Mouse (Mus musculus) spleen, adult 18-20 months (tissue): ENCODE measurements around the gene Traf3ip2.

Source experiments
- DNase-seq, 2 experiments: peaks; one replicate each; pipeline ENCODE4 v3.0.0; 2022; ENCODE audit warnings: mixed read lengths in 2 of 2

Traf3ip2 gene

DNA sequence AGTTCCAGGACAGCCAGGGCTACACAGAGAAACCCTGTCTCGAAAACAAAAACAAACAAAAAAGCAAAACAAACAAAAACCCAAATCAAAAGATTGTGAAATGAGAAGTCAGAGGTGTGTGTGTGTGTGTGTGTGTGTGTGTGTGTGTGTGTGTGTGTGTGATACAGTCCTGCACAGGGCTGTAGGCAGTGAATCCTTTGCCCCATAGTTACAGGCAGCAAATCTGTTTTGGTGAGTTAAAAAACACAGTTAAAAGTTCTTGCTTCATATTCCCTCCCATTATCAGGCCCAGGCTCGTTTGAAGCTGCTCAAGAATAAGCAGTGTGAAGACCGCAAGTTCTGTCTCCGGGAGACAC is at the start of gene Traf3ip2:
Gene Traf3ip2, plus strand, starts transcription at position 302 of the 356 bp plus-strand sequence.
- DNase-seq, result no peak

- no peak for DNase-seq
These were observed 49.0 kb upstream of the Traf3ip2 start for GRCm38 (mm10) chr10:39563552-39564223.

GRCm38 (mm10) chr10:39566901-39567300 is 45.8 kb upstream of the Traf3ip2 start:
- no peak for DNase-seq

- no peak for DNase-seq
These were observed 43.7 kb upstream of the Traf3ip2 start for GRCm38 (mm10) chr10:39568991-39569390.

DNA sequence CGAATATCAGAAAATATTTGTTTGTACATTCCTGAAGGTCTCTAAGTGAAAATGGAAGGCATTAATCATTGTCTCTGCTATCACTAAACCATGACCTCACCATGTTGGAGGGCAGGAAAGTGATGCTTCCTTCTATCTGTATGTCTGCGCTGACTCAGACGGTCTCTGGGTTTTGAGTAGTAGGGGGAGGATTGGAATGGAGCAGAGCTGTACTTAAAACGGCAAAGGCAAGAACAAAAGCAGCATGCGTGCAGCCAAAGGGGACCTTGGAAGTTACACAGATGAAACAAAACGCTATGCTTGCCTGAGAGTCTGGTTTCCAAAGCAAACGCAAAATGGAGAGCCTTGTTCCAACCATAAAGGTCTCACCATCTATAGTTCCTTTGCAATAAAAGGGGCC is 41.7 kb upstream of the Traf3ip2 start:
- DNase-seq, result no peak

DNA sequence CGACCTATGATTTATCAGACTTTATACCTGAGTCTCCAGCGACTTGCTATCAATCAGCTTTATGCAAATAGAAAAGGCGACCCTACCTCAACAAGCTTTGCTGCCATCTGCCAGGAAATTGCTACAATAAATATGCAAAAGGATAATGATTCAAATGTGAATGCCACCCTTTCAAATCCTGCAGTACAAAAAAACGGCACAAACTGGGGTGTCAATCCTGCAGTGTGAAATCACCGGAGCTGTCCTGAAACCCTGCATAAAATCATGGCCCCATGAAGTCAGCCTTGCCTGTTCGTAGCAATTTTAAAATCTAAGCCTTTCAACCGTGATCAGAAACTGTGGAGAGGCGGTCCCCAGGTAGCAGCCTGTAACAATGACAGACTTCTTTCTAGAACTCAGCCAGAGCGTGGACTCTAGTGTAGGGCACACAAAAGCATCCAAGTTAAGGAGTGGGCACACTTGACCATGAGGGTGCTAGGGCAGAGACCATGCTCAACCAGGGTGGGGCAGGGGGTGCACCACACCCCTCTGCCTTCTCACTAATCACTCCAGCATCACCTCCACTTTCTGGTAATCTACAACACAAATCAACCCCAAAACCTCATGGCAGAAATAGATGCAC is 40.6 kb upstream of the Traf3ip2 start:
- no peak for DNase-seq

DNA sequence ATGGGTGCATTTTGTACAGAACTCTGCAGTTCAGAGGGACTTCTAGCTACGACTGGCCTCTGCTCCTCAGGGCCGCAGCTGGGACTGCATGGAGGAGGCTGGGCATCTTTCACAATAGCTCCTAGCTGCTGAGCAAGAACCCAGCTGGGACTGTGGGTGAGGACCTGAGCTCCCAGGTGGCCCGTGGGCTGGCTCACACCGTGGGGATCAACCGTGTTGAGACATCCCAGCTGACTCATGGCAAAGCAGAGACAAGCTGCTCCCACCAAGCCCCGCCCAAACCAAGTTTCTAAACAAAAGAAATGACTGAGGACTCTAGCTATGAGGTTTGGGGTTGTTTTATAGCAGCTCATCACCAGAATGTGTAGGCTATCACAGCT is 40.1 kb upstream of the Traf3ip2 start:
- no peak for DNase-seq

GRCm38 (mm10) chr10:39576466-39576865 is 36.3 kb upstream of the Traf3ip2 start:
- DNase-seq, result no peak

GRCm38 (mm10) chr10:39580477-39580876 is 32.3 kb upstream of the Traf3ip2 start:
- DNase-seq, result no peak

- DNase-seq, result no peak
These were observed 30.3 kb upstream of the Traf3ip2 start for GRCm38 (mm10) chr10:39582385-39582784.

- DNase-seq, result no peak
These were observed 29.0 kb upstream of the Traf3ip2 start for GRCm38 (mm10) chr10:39583718-39584117.

- DNase-seq, result no peak
These were observed 25.3 kb upstream of the Traf3ip2 start for GRCm38 (mm10) chr10:39587290-39587925.

DNA sequence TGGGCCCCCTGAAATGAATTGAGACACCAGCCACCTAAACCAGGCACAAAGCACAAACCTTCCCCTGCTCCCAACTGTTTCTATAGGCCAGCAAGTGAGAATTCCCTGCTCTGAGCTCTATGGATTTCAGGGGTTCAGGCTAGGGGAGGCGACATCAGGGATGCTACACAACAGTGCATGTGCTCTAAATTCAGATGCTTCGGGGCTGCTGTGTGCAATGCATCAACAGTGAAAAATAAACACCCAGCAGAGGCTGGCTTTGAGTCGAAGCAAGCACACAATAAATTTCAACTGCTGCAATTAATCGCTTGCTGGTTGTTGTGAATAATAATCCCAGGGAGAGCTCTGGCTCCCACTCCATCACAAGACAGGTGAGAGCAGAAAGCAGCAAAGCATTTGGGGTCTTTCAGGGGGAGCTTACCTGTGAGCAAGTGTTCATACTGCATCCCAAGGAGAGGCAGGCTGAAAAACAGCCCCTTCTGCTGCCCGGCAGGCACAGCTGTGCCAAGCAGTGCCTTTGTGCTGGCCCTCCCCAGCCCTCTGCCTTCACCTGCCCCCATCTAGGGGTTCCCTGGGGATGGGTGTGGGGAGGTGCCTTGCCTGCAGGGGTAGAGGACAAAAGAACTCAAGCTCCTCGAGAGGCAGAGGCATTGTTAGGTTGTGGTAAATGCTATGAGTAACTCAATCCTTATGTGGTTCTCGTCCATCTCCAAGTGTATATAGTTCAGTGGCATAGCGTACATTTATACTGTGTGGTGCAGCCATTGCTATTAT is 24.6 kb upstream of the Traf3ip2 start:
- no peak for DNase-seq

GRCm38 (mm10) chr10:39589765-39590546 is 22.8 kb upstream of the Traf3ip2 start:
- no peak for DNase-seq

- no peak for DNase-seq
These were observed 22.1 kb upstream of the Traf3ip2 start for GRCm38 (mm10) chr10:39590629-39591028.

DNA sequence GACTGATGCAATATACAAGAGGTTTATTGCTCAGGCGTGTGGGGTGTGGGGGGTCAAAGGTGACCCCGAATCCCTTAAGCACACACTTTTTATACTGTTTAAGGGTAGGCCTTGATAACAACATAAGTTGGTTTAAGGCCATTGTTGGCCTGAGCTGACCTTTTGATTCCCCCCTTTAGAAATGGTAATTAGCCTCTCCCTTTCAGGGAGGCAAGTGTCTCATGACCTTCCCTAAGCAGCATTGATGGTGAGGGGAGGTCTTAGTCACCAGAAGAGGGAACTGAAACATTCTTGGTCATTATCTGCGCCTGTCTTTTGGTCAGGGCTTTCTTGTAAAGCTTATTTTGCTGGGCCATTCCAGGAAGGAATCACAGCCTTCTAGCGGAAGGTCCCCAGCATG is 20.2 kb upstream of the Traf3ip2 start:
- no peak for DNase-seq

DNA sequence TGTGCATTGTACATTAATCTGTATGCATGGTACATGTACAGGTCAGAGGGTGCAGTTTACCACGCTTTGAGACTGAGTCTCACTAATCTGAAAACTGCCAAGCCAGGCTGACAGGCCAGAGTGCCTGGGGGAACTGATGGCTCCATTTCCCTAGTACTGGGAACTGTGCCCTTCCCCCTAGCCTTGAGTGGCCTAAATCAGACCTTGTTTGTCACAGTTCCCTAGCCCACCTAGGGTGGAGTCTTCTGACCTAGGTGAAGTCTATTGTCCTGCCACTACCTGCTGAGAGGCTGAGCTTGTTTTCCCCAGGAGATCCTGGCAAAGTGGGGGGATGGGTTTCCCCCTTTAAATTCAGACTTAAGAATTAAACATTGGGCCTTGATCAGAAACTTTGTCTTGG is 18.0 kb upstream of the Traf3ip2 start:
- DNase-seq, result no peak

DNA sequence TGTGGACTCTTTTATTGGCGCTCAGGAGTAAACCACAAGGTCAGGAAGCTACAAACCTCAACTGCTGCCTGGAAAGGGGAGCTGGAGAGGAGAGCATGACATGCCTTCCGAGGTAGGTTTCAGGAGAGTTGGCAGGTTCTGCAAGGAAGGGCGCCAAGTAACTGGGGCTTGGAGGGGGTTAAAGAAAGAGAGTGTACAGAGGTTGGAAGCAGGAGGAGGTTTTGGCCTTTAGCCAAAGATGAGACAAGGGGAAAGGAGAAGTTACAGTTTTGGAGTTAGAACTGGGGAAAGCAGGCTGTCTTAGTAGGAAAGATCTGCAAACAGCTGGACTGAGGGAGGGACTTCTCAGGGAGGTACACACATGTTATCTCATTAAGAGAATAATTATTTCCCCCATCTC is 16.9 kb upstream of the Traf3ip2 start:
- DNase-seq, result no peak

- no peak for DNase-seq
These were observed 15.5 kb upstream of the Traf3ip2 start for GRCm38 (mm10) chr10:39597116-39597791.

DNA sequence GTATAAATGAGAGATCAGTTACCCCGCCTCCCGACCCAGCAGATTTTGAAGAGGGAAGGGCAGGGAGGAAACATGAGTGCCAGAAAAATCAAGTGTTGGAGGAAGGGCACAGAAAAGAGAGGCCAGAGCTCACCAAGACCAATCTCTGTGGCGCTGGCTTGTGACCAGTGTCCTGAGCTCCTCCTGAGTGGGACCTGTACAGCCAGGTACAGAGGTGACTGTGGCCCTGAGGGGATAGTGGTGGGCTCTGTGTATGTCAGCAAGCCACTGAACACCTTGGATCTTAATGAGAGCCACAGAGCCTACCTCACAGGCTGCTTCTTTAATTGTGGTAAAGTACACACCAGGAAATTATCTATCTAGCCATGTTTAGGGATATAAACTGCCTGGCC is 14.9 kb upstream of the Traf3ip2 start:
- no peak for DNase-seq

- no peak for DNase-seq
These were observed 13.1 kb upstream of the Traf3ip2 start for GRCm38 (mm10) chr10:39599601-39600000.

DNA sequence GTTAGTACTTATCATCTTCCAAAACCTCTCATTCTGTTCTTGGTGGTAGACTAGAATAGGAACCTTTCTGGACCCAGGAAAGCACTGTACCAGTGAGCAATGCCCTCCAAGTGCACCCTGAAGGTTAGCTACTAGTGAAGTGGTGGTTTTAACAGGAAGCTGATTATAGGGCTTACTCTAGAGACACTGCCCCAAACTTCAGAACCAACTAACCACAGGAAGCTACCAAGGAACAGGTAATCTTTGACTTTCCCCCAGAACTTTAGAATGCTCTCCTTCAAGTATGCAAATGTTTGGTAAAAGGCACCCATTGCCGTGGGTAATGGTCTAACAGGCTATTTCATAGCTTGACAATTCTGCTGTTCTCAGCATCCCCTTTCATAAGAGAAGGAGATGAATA is 12.6 kb upstream of the Traf3ip2 start:
- DNase-seq, result no peak
